Mouse (Mus musculus) kidney, adult 2 months (tissue): ENCODE data around the gene Apol8.
"Not testable (repeated sequence)": the region's sequence is repeated elsewhere in the genome, so short reads cannot be mapped to it uniquely, and the experiment has no call there.

Source experiments
- CTCF ChIP-seq: fragments of 200-500 bp; conservative IDR thresholded peaks from 2 replicates; pipeline ENCODE4 v1.5.1; 2011; ENCODE audit warnings: low read depth, mild to moderate bottlenecking, control low read depth, low read length, moderate library complexity, mixed read lengths; ENCODE audit not compliant: insufficient read depth, insufficient read length
- POLR2A ChIP-seq: fragments of 200-500 bp; IDR thresholded peaks from one replicate; pipeline ENCODE4 v1.6.1; 2011; ENCODE audit warnings: low read depth, low read length, control low read depth

DNA sequence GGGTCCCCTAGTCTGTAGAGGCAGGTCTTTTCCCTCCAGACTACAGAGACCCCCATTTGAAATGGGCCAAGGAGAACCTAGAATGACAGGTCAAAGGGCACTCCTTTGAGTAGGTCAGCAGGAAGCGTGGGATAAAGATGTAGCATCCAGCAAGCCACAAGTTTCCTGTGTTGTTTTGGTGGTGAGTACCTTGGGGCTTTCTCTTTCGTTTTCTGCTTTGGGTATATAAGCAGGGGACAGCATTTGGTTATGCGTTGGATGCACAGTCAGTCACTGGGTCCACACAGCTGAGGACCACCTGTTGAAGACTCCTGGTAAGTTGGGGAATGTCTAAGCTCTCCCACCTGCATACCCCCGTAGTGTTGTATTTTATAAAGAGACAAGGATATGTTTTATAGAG lies 58.1 kb downstream of the Apol8 start, which contains the start of gene Apol7e:
- TF ChIP-seq CTCF, POLR2A: not testable (repeated sequence)
